Mouse (Mus musculus) cerebellum, adult 2 months (tissue): Measurements from ENCODE around the gene Uvrag.

Source experiments
- CTCF ChIP-seq: fragments of 200-500 bp; IDR thresholded peaks from 2 replicates; pipeline ENCODE4 v1.5.1; 2011; ENCODE audit warnings: low read depth, mild to moderate bottlenecking, control low read depth, low read length, moderate library complexity, borderline replicate concordance; ENCODE audit not compliant: insufficient read depth
- POLR2A ChIP-seq: fragments of 200-500 bp; IDR thresholded peaks from 2 replicates; pipeline ENCODE4 v1.6.1; 2011; ENCODE audit warnings: low read length, control low read depth, borderline replicate concordance; ENCODE audit not compliant: insufficient read depth

GRCm38 (mm10) chr7:98960274-98960673 is 180.7 kb downstream of the Uvrag start:
- TF ChIP-seq CTCF (no peak), POLR2A (no peak)
